Mouse (Mus musculus): ENCODE results near the gene Nrip1.

The Nrip1 gene

GRCm38 (mm10) chr16:76347719-76348421 lies 25.8 kb downstream of the Nrip1 start:
- no peak for DNase-seq (ENCODE audit: low spot score in 2 of 2)

GRCm38 (mm10) chr16:76346371-76346770 lies 27.3 kb downstream of the Nrip1 start:
- no peak for DNase-seq (ENCODE audit: low spot score in 2 of 2)

- no peak for DNase-seq (ENCODE audit: low spot score in 2 of 2)
Observed at GRCm38 (mm10) chr16:76344761-76345368, 28.8 kb downstream of the Nrip1 start.

- DNase-seq (ENCODE audit: low spot score in 2 of 2), result no peak
Observed at GRCm38 (mm10) chr16:76344030-76344429, 29.6 kb downstream of the Nrip1 start.

- DNase-seq (ENCODE audit: low spot score in 2 of 2), result no peak
Observed at GRCm38 (mm10) chr16:76341636-76342035, 32.0 kb downstream of the Nrip1 start.

- no peak for DNase-seq (ENCODE audit: low spot score in 2 of 2)
Observed at GRCm38 (mm10) chr16:76339256-76339655, 34.4 kb downstream of the Nrip1 start.

GRCm38 (mm10) chr16:76337351-76337750 lies 36.3 kb downstream of the Nrip1 start:
- no peak for DNase-seq (ENCODE audit: low spot score in 2 of 2)

GRCm38 (mm10) chr16:76336932-76337331 lies 36.7 kb downstream of the Nrip1 start:
- no peak for DNase-seq (ENCODE audit: low spot score in 2 of 2)

GRCm38 (mm10) chr16:76335913-76336312 lies 37.7 kb downstream of the Nrip1 start:
- DNase-seq (ENCODE audit: low spot score in 2 of 2), result no peak

- no peak for DNase-seq (ENCODE audit: low spot score in 2 of 2)
Observed at GRCm38 (mm10) chr16:76332127-76332526, 41.5 kb downstream of the Nrip1 start.

GRCm38 (mm10) chr16:76331231-76331630 lies 42.4 kb downstream of the Nrip1 start:
- DNase-seq (ENCODE audit: low spot score in 2 of 2), result no peak

GRCm38 (mm10) chr16:76325315-76325710 lies 48.3 kb downstream of the Nrip1 start:
- DNase-seq (ENCODE audit: low spot score in 2 of 2), result no peak

- DNase-seq (ENCODE audit: low spot score in 2 of 2), result no peak
Observed at GRCm38 (mm10) chr16:76324411-76325314, 49.0 kb downstream of the Nrip1 start.

- no peak for DNase-seq (ENCODE audit: low spot score in 2 of 2)
Observed at GRCm38 (mm10) chr16:76323594-76324307, 49.9 kb downstream of the Nrip1 start.

- no peak for DNase-seq (ENCODE audit: low spot score in 2 of 2)
Observed at GRCm38 (mm10) chr16:76323141-76323540, 50.5 kb downstream of the Nrip1 start.

GRCm38 (mm10) chr16:76321527-76322165 lies 52.0 kb downstream of the Nrip1 start:
- no peak for DNase-seq (ENCODE audit: low spot score in 2 of 2)

GRCm38 (mm10) chr16:76320118-76320473 lies 53.5 kb downstream of the Nrip1 start:
- DNase-seq (ENCODE audit: low spot score in 2 of 2), result no peak

- DNase-seq (ENCODE audit: low spot score in 2 of 2), result no peak
Observed at GRCm38 (mm10) chr16:76319364-76320117, 54.1 kb downstream of the Nrip1 start.

- DNase-seq (ENCODE audit: low spot score in 2 of 2), result no peak
Observed at GRCm38 (mm10) chr16:76318331-76318922, 55.2 kb downstream of the Nrip1 start.
